Mouse (Mus musculus) neural tube, embryonic 11.5 days (tissue): ENCODE data around the gene Pip4k2c. TPM values are rescaled to one million over a fixed set of nuclear protein-coding genes. Genes with fewer than 3 reads are reported as not detected.
A peak's percentile ranks its signal among the peaks of the same experiment; 100 is the strongest.

ENCODE experiments used
- ATAC-seq: fragments of 200-750 bp; cut with Nextera tagmentation; 2 replicates; pipeline ENCODE4 v1.8.0; 2017; ENCODE audit warnings: moderate number of reproducible peaks, mild to moderate bottlenecking, moderate TSS enrichment, moderate library complexity; ENCODE audit not compliant: insufficient read depth, low FRiP score, low TSS enrichment
- DNase-seq: peaks from one replicate; pipeline ENCODE4 v3.0.0-alpha.2; 2015; ENCODE audit warnings: low spot score
- H3K27ac ChIP-seq: fragments of 300-500 bp; sonication (generic); 2 replicates; pipeline ENCODE4 v1.5.1; 2014; ENCODE audit warnings: low read depth, mild to moderate bottlenecking, low read length
- H3K27me3 ChIP-seq: fragments of 300-500 bp; sonication (generic); 2 replicates; pipeline ENCODE4 v1.6.1; 2014; ENCODE audit warnings: mild to moderate bottlenecking, low read length, mixed read lengths; ENCODE audit not compliant: control insufficient read depth, insufficient read depth
- H3K36me3 ChIP-seq: fragments of 300-500 bp; sonication (generic); 2 replicates; pipeline ENCODE4 v1.6.1; 2014; ENCODE audit warnings: mild to moderate bottlenecking, low read length, moderate library complexity, mixed read lengths; ENCODE audit not compliant: control insufficient read depth, insufficient read depth
- H3K4me1 ChIP-seq: fragments of 300-500 bp; sonication (generic); 2 replicates; pipeline ENCODE4 v1.6.1; 2014; ENCODE audit warnings: low read length, mixed read lengths; ENCODE audit not compliant: control insufficient read depth, insufficient read depth
- H3K4me2 ChIP-seq: fragments of 300-500 bp; sonication (generic); 2 replicates; pipeline ENCODE4 v1.6.1; 2014; ENCODE audit warnings: low read depth, mild to moderate bottlenecking, moderate library complexity
- H3K4me3 ChIP-seq: fragments of 300-500 bp; sonication (generic); 2 replicates; pipeline ENCODE4 v1.5.1; 2014; ENCODE audit warnings: low read depth, low read length
- H3K9ac ChIP-seq: fragments of 300-500 bp; sonication (generic); 2 replicates; pipeline ENCODE4 v1.6.1; 2014; ENCODE audit warnings: mild to moderate bottlenecking, low read length
- H3K9me3 ChIP-seq: fragments of 300-500 bp; sonication (generic); 2 replicates; pipeline ENCODE4 v1.6.1; 2016; ENCODE audit warnings: low read length; ENCODE audit not compliant: control insufficient read depth
- WGBS: fragments of 180-500 bp; shearing (Covaris S2); extraction: QIAGEN DNeasy Blood & Tissue Kit; methylation state at CpG from one replicate; pipeline ENCODE4 v1.1.7; 2014; 5-methylcytosine and 5-hydroxymethylcytosine counted together
- polyA plus RNA-seq: library from polyadenylated mRNA; unstranded; fragments of >200 nt; fragmentation: Nextera tagmentation; extraction: Ambion mirVana; gene quantifications from 2 replicates; pipeline ENCODE4 v1.2.1, GENCODE M21; 2014

Gene Pip4k2c
- polyA plus RNA-seq, 1 experiment from 2014 or later, result 16.4 TPM

DNA sequence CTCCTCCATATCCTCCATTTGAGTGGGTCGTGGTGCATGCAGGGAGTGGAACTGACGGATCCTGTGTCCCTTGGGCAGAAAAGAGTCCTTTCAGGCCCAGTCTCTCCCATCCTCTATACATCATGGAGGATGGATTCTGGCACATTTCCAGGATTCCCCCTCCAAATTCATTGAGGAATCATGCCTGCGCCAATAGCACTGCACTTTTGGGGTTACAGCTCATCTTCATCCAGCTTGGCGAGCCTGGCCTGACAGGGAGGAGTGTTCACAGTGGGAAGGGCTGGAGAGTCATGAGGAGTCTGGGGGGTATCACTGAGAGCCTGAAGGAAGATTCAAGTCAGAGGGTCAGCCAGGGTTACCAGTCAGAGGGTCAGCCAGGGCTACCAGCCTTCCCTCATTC, 28.8 kb downstream of the Pip4k2c start:
- peaks cover 35% of the 10 kb centered on the region for H3K27me3 ChIP-seq
- peaks cover 11% of the 10 kb centered on the region for H3K4me1 ChIP-seq
- DNase-seq, result no peak
- no peak overlapping the region for H3K4me2 ChIP-seq
- H3K36me3 ChIP-seq, result peaks cover 5% of the 10 kb centered on the region; the same call in 1 of the 2 replicates
- H3K9me3 ChIP-seq, result no peaks in the 10 kb centered on the region
- 95% methylated on average over 4 of the region's 4 CpGs for WGBS
- H3K9ac ChIP-seq, result no peak overlapping the region
- no peak overlapping the region for H3K4me3 ChIP-seq
- H3K27ac ChIP-seq, result no peak overlapping the region
- ATAC-seq, result no peak

DNA sequence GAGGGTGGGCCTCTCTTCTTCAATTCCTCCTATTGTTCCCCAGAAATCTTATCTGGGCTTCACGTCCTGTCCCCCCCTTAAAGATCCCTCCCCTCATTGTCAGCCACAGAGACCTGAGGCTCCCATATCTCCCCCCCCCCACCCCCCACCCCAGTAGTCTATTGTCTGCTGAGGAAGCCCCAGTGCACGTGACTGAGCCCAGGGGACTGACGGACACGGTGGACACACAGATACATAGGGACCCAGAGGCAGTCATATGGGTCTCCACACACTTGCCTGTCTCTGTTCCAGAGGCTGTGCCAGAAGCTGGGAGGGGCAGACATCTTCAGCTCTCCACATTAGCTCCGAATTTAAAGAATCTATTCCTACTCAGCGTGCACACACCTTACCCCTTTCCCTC, 29.8 kb downstream of the Pip4k2c start:
- DNase-seq (no peak), ATAC-seq (no peak)
- H3K4me3 ChIP-seq, result no peak overlapping the region
- H3K9ac ChIP-seq, result no peak overlapping the region
- H3K27me3 ChIP-seq, result peaks cover 40% of the 10 kb centered on the region
- H3K4me1 ChIP-seq, result peaks cover 11% of the 10 kb centered on the region; the same call in 1 of the 2 replicates
- WGBS, result 74% methylated on average over 6 of the region's 6 CpGs
- H3K4me2 ChIP-seq, result no peak overlapping the region
- no peak overlapping the region for H3K27ac ChIP-seq
- no peaks in the 10 kb centered on the region for H3K9me3 ChIP-seq
- peaks cover 2% of the 10 kb centered on the region; the same call in 1 of the 2 replicates for H3K36me3 ChIP-seq

DNA sequence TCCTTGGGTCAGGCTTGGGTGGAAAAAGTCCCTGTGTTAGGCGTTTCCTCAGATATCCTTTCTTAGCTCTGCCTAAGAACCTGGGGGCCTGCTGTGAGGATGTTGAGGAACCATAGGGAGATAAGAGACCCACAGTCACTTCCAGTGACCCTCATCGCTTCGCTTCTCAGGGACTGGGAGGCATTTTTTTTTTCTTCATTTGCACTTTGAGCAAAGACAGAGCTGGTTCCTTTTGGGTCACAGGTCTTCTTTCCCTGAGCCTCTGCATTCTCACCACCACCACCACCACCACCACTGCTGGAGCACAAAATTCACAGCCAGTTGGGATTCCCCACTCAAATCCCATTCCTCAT, 30.7 kb downstream of the Pip4k2c start:
- H3K4me1 ChIP-seq, result peaks cover 11% of the 10 kb centered on the region; the same call in 1 of the 2 replicates
- DNase-seq, result no peak
- no peak for ATAC-seq
- H3K9me3 ChIP-seq, result no peaks in the 10 kb centered on the region
- peaks cover 40% of the 10 kb centered on the region for H3K27me3 ChIP-seq
- H3K4me2 ChIP-seq, result no peak overlapping the region
- H3K27ac ChIP-seq, result no peak overlapping the region
- H3K4me3 ChIP-seq, result no peak overlapping the region
- WGBS, result 9% methylated on average over 3 of the region's 3 CpGs
- H3K36me3 ChIP-seq, result no peaks in the 10 kb centered on the region; the same call in 1 of the 2 replicates
- no peak overlapping the region for H3K9ac ChIP-seq

DNA sequence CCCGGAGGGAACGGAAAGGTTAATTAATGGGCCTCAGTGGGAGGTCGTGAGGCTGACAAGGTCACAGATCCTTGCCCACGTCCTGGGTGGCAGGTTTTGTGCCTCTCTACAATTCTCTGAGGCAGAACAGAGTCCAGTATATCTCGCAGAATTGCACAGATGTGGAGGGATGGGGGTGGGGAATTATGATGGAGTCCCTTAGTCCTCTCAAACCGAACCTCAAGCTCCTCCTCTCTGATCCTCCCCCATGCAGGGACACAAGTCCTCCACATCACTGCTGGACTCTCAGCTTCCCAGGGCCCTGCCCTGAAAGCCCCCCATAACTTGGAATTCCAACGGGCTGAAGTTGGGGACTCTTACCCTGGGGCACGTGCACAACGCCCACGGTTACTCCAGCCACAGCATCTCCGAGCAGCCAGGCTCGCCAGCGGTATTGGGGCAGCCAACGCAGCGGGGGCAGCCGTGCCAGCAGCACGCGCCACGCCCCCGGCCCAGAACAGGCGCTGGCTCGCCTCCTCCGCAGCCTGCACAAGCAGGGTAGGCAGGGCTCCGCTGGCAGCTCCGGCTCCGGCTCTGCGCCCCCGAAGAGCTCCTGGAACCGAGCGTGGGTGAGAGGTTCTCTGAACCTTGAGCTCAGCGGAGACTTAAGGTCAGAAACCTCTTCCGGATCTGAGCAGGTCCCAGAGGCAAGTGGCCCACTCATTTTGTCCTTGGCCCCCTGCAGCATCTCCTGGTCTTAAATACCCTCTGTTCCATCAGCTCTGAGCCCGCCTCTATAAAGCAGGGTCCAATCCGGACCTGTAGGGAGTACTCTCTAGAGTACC, 31.3 kb downstream of the Pip4k2c start, which contains the start of gene Slc26a10:
TSS of gene Slc26a10 (minus strand) at position 775 of the 824 bp plus-strand sequence.
- no peak for DNase-seq
- WGBS, result 2% methylated on average over 34 of the region's 34 CpGs
- Histone ChIP-seq H3K36me3 (no peaks in the 10 kb centered on the region), H3K9ac (no peak within 1 kb of the TSS; the same call in 1 of the 2 replicates), H3K4me1 (peaks cover 11% of the 10 kb centered on the region; the same call in 1 of the 2 replicates), H3K4me2 (0 out of 2 replicates have a peak within 1 kb of the TSS, but pooled peaks have one; percentile 21), H3K27me3 (peaks cover 40% of the 10 kb centered on the region), H3K4me3 (no peak within 1 kb of the TSS), H3K9me3 (no peaks in the 10 kb centered on the region), H3K27ac (no peak within 1 kb of the TSS)
- no peak for ATAC-seq

DNA sequence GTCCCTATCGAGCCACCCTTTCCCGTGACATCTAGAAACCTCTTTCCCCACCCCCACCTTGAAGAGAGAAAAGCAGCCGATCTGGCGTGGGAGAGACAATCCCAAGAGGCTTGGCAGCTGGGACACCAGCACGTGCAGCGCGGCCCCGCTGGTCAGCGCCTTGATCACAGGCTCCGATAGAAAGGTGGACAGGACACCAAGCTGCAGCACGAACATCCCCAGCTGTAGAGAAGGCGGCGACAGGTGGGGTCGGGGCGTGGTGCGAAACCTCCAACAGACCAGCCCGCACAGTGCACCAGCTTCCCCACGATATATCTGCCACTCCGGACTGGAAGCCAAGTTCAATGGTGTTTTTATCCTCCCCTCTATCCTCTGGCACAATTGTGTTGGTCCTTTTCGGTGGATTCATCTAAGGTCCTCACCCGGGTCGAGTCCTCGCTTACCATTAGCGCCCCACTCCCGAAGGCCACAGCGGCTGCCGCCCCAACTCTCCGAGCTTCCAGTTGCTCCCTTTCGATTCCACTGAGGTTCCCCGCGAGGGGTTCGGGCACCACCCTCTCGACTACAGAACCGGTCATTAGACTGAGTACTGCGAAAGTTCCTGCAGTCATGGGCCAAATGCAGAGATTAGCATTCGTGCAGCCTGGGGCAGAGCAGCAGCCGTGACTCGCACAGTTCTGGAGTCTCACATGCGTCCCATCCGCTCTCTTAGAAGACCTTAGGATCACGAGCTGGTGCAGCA, 32.9 kb downstream of the Pip4k2c start:
- DNase-seq, result no peak
- Histone ChIP-seq H3K36me3 (no peaks in the 10 kb centered on the region), H3K9ac (no peak overlapping the region), H3K4me1 (peaks cover 11% of the 10 kb centered on the region; the same call in 1 of the 2 replicates), H3K9me3 (no peaks in the 10 kb centered on the region), H3K27ac (no peak overlapping the region), H3K4me3 (peak overlapping the region; percentile 24), H3K4me2 (peak overlapping the region; percentile 27), H3K27me3 (peaks cover 40% of the 10 kb centered on the region)
- ATAC-seq, result no peak
- 4% methylated on average over 41 of the region's 41 CpGs for WGBS

DNA sequence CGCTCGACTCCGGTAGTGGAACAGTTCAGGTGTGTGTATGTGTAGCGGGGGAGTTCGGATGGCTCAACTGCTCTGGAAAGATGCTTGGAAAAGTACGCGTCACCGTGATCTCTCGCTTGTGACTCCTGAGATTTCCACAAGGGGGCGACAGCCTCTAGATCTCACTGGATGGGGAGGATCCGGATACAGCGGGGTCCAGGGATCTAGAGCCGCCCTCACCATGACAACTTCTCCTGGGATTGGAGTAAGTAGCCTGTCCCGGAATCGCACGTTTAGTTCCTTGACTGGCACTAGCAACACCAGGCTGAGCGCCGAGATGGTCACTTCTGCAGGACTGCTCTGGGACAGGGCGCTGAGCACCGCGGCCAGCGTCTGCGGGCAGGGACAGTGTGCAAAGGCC, 33.7 kb downstream of the Pip4k2c start:
- Histone ChIP-seq H3K27ac (no peak overlapping the region), H3K9ac (no peak overlapping the region), H3K4me2 (peak overlapping the region; percentile 27), H3K4me3 (peak overlapping the region; percentile 24; the same call in 1 of the 2 replicates), H3K9me3 (no peaks in the 10 kb centered on the region), H3K4me1 (peaks cover 11% of the 10 kb centered on the region; the same call in 1 of the 2 replicates), H3K27me3 (peaks cover 40% of the 10 kb centered on the region), H3K36me3 (no peaks in the 10 kb centered on the region)
- WGBS, result 2% methylated on average over 23 of the region's 23 CpGs
- ATAC-seq, result peak; percentile 51
- DNase-seq, result peak; percentile 89

DNA sequence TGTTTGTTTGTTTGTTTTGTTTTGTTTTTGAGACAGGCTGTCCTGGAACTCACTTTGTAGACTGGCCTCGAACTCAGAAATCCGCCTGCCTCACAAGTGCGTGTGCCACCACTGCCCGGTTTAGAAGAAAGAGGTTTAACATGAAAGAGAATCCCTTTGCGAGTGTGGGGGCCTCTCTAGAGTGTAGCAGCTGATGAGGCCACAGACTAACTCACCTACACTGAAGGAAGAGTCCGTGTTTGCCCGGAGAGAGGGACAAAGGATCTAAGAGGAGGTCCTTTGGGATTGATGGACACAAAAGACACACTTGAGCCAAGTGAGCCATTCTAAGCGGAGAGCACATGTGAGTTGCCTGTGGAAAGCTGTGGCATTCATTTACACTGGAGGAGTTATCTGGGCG, 34.1 kb downstream of the Pip4k2c start:
- Histone ChIP-seq H3K27me3 (peaks cover 40% of the 10 kb centered on the region), H3K9me3 (no peaks in the 10 kb centered on the region), H3K4me3 (no peak overlapping the region), H3K4me2 (no peak overlapping the region), H3K9ac (no peak overlapping the region), H3K27ac (no peak overlapping the region), H3K4me1 (peaks cover 11% of the 10 kb centered on the region; the same call in 1 of the 2 replicates), H3K36me3 (no peaks in the 10 kb centered on the region)
- no peak for ATAC-seq
- WGBS, result 26% methylated on average over 9 of the region's 9 CpGs
- no peak for DNase-seq

DNA sequence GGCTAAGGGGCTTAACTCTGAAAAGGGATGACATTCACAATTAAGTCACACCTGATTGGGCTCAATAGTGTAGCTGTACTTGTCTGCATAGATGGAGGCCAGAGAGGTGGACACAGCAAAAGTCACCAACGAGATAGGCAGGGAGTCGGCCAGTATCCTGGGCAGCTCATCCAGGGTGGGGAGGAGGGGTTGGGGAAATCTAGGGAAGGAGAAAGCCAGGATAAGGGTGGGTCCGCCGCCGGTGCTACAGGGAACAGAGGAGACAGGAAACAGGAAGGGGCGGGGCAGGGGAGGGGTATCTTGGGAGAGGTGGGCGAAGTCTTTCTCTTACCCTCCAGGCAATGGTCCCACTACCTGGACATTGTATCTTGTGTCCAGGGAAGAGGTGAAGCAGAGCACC, 34.6 kb downstream of the Pip4k2c start:
- Histone ChIP-seq H3K9ac (no peak overlapping the region), H3K4me1 (peaks cover 11% of the 10 kb centered on the region; the same call in 1 of the 2 replicates), H3K27ac (no peak overlapping the region), H3K9me3 (no peaks in the 10 kb centered on the region), H3K4me2 (no peak overlapping the region), H3K27me3 (peaks cover 41% of the 10 kb centered on the region), H3K36me3 (no peaks in the 10 kb centered on the region), H3K4me3 (no peak overlapping the region)
- ATAC-seq (no peak), DNase-seq (no peak)
- WGBS, result 5% methylated on average over 7 of the region's 7 CpGs
